Mouse (Mus musculus) Patski (cell line): ENCODE results near the gene Fam216a. TPM values are rescaled to one million over a fixed set of nuclear protein-coding genes. Genes with fewer than 3 reads are reported as not detected.

Experiments used
- ATAC-seq: fragments of 100-300 bp; one replicate; pipeline ENCODE4 v1.8.0; 2021
- CTCF ChIA-PET: fragments of 350-600 bp; sonication (Branson Sonifier 250); formaldehyde crosslinking; loops from one replicate; lab custom pipeline; 2022; ENCODE audit warnings: inconsistent platforms; lab: Charles Lee
- POLR2A ChIA-PET: fragments of 350-600 bp; sonication (Branson Sonifier 250); formaldehyde crosslinking; loops from one replicate; lab custom pipeline; 2022; ENCODE audit warnings: antibody characterized with exemption, inconsistent platforms; lab: Charles Lee
- DNase-seq: peaks from one replicate; pipeline ENCODE4 v3.0.0-alpha.2; 2011; ENCODE audit warnings: low read depth, low spot score
- H3K27me3 ChIP-seq: fragments of 371-371 bp; one replicate; pipeline ENCODE4 v1.5.1; 2021
- CTCF ChIP-seq: fragments of 100-300 bp; IDR thresholded peaks from one replicate; pipeline ENCODE4 v1.5.1; 2021
- in situ Hi-C: fragments of 300-500 bp; cut with MboI; formaldehyde crosslinking; loops from 3 replicates; pipeline ENCODE4 v1.11.1; 2018; ENCODE audit warnings: low pct_unique_long_range_greater_than_20kb, mixed read lengths
- polyA plus RNA-seq: library from polyadenylated mRNA; unstranded; gene quantifications from one replicate; pipeline ENCODE4 v1.2.3, GENCODE M21; 2021

Fam216a gene
- polyA plus RNA-seq, 1 experiment from 2014 or later = 130 TPM

DNA sequence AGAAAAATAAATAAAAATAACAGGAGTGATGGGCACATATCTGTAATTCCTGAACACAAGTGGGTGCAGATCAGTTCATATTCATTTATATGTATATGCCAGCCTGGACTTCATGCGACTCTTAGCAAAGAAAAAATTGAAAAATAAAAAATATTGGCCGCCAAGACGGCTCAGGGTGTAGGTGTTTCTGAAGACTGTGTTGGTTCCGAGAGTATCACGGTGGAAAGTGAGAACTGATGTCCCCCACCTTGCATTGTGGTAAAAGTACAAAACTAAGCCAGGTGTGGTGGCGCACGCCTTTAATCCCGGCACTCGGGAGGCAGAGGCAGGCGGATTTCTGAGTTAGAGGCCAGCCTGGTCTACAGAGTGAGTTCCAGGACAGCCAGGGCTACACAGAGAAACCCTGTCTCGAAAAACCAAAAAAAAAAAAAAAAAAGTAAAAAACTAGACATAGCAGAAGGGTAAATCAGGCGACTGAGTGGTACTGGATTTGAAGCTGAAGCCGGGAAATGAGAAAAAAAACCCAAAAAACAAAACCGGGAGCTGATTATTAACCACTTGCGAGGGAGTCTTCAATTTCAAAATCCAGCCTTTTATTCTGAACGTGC is 19.1 kb upstream of the Fam216a start:
- no peaks in the 10 kb centered on the region for H3K27me3 ChIP-seq
- ChIA-PET CTCF (interaction anchor here (0.6 to 2.2 kb wide), 8 partner anchors 9 to 260 kb away, joined by 3 to 15 read pairs (median 3); no protein-coding TSS in a partner anchor), POLR2A (interaction anchor here (0.6 kb wide), 5 partner anchors 111 to 945 kb away, joined by 3 read pairs; partner anchors contain the start of gene Atp2a2)
- ATAC-seq = no peak
- DNase-seq = no peak
- in situ Hi-C loops = no loop called here
- no peak for TF ChIP-seq CTCF

DNA sequence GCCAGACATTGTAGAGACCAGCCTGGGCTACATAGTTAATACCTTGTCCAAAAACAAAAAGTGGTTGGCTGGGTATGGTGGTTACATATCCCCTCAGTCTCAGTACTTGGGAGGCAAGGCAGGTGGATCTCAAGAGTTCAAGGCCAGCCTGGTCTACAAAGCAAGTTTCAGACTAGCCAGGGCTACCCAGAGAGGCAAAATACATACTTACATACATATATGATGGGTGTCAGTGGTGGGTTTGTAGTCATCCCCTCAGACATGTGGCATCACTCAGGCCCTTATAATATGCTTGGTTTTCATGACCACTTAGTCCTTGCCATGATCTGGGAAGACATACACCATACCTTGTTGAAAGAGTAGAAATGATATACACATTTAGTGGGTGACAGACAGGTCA is 18.5 kb upstream of the Fam216a start:
- no peaks in the 10 kb centered on the region for H3K27me3 ChIP-seq
- no peak for ATAC-seq
- ChIA-PET CTCF (interaction anchor here (0.9 to 1.4 kb wide), 4 partner anchors 9 to 47 kb away, joined by 3 to 7 read pairs (median 4); no protein-coding TSS in a partner anchor), POLR2A (no interaction called here)
- no peak for TF ChIP-seq CTCF
- in situ Hi-C loops = no loop called here
- no peak for DNase-seq

- ATAC-seq (no peak), DNase-seq (no peak)
- ChIA-PET POLR2A (no interaction called here), CTCF (interaction anchor here (0.9 to 1.4 kb wide), 5 partner anchors 8 to 122 kb away, joined by 3 to 7 read pairs (median 4); no protein-coding TSS in a partner anchor)
- in situ Hi-C loops = no loop called here
- H3K27me3 ChIP-seq = no peaks in the 10 kb centered on the region
- no peak for TF ChIP-seq CTCF
These were observed 17.8 kb upstream of the Fam216a start for GRCm38 (mm10) chr5:122390006-122390405.

DNA sequence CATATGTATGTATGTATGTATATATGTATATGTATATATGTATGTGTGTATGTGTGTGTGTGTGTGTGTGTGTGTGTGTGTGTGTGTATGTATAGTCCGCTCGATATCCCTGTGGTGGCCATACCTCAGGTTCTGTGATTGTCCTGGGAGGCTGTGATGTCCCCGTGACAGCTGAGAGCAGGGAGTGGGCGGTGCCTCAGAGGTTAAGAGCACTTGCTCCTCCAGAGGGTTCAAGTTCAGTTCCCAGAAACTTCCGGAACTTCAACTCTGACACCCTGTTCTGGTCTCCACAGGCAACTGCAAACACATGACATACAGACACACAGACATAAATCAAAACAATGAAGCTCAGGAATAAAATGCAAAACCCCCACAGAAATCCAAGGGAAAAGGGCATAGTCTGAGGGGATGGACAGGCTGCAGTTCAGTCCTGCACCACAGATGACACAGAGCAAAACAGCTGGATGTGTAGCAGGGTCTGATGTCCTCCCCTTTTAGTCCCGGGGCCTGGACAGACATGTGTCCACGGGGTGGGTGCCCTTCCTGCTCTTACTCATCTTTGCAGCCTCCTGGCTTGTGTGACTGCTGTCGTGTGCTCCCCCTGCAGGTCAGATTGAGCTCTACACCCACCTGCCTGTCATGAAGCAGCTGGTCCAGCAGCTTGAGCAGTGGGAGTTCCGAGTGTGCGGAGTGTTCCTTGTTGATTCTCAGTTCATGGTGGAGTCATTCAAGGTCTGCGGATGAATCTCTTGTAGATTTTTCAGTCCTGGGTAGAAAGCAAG is 7.4 kb upstream of the Fam216a start:
- no peaks in the 10 kb centered on the region for H3K27me3 ChIP-seq
- POLR2A ChIA-PET = interaction anchor here (1.0 kb wide), 1 partner anchor 63 kb away, joined by 3 read pairs; no protein-coding TSS in a partner anchor
- in situ Hi-C loops = no loop called here
- ATAC-seq (no peak), DNase-seq (no peak)
- CTCF ChIA-PET = interaction anchor here (0.9 to 2.2 kb wide), 16 partner anchors 9 to 127 kb away, joined by 3 to 15 read pairs (median 5); partner anchors contain the start of genes Arpc3 and Gpn3
- TF ChIP-seq CTCF = no peak

GRCm38 (mm10) chr5:122378171-122378570 is 6.0 kb upstream of the Fam216a start:
- TF ChIP-seq CTCF = no peak
- POLR2A ChIA-PET = no interaction called here
- in situ Hi-C loops = no loop called here
- no peak for ATAC-seq
- no peaks in the 10 kb centered on the region for H3K27me3 ChIP-seq
- no peak for DNase-seq
- CTCF ChIA-PET = interaction anchor here (0.8 to 1.5 kb wide), 4 partner anchors 11 to 14 kb away, joined by 3 to 4 read pairs (median 4); no protein-coding TSS in a partner anchor

GRCm38 (mm10) chr5:122377101-122377833 is 5.1 kb upstream of the Fam216a start:
- in situ Hi-C loops = no loop called here
- CTCF ChIA-PET = interaction anchor here (0.8 to 1.1 kb wide), 3 partner anchors 10 to 104 kb away, joined by 3 to 4 read pairs (median 3); no protein-coding TSS in a partner anchor
- H3K27me3 ChIP-seq = no peaks in the 10 kb centered on the region
- DNase-seq (no peak), ATAC-seq (no peak)
- POLR2A ChIA-PET = interaction anchor here (0.6 kb wide), 1 partner anchor 90 kb away, joined by 8 read pairs; no protein-coding TSS in a partner anchor
- no peak for TF ChIP-seq CTCF

DNA sequence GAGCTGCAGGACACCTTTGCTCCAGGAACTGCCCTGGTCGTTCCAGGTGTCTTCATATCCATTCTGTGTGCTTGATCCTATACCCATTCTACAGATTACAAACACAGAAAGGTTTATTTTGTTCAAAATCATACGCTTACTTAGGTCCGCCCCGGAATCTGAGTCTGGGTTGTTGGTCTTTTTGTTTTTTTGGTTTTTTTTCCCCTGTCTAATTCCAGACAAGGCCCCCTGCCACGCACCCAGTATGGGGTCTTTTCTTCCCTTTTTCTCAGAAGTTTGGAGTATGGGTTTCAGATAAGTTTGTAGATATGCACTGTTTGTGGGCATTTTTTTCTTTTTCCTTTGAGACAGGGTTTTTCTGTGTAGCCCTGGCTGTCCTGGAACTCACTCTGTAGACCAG is 714 bp upstream of the Fam216a start:
- CTCF ChIA-PET = no interaction called here
- H3K27me3 ChIP-seq = no peaks in the 10 kb centered on the region
- POLR2A ChIA-PET = interaction anchor here (0.6 to 1.7 kb wide), 2 partner anchors 19 to 489 kb away, joined by 3 to 4 read pairs; no protein-coding TSS in a partner anchor
- ATAC-seq = no peak
- no peak for TF ChIP-seq CTCF
- DNase-seq = no peak
- in situ Hi-C loops = no loop called here

DNA sequence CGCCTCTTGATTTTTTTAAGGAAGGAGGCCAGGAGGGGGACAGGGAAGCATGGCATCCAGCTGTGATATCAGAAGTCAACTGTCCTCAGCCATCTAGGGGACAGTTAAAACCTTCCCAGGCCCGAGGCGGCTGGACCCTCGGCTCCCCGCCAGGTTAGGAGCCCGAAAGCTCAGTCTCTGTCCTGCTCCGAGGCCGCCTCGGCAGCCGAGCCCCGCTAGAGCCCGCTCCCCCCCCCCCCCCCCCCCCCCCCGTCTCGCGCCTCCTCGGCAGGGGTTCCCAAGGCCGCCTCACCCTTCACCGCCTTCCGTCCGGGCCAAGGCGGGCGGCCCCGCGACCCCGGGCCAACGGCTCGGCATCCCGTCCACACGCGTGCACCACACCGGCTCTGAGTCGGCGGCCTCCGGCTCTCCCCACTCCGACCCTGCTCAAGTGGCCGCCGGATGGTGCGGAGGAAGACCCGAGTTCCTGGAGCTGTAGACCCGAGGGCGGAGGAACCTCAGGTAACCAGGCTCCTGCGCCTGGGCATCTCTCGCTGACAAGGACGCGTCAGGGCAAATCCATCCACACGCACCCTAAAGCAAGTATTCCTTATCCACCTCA is 473 bp downstream of the Fam216a start, which contains the start of gene Gpn3:
Gene Gpn3 (plus strand): TSS at position 286 of the 601 bp plus-strand sequence.
- ATAC-seq (peak; percentile 78), DNase-seq (no peak)

DNA sequence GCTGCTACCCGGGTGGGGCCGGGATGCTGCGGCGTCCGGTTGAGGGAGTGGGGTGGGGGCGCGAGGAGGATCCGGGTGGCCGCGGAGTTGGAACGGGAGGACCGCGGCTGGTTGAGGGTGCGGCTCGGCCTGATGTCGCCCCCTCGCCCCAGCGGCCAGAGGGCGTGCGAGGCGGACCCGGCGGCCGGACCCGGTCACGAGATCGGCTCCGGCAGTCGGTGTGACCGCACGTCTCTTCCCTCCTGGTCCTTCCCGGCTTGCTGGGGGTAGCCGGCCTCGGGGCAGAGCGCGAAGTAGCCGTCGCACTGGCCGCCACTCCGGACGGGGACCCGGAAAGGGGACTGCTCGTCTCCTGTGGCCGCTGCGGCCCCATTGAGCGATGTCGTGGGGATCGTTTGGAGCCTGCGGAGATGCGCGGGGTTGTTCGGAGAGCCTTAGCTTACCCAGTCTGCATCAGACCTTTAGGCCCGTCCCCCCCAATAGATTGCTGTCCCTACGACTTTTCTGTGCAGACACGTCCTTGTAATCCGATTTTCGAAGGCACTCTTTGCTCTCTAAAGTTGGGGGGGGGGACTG is 17.6 kb downstream of the Fam216a start:
- in situ Hi-C loops = no loop called here
- POLR2A ChIA-PET = interaction anchor here (0.7 kb wide), 2 partner anchors 9 to 22 kb away, joined by 3 to 4 read pairs; no protein-coding TSS in a partner anchor
- no peak for DNase-seq

More for the DNA sequence above, 473 bp downstream of the Fam216a start, which contains the start of gene Gpn3:
- ChIA-PET POLR2A (interaction anchor here (0.7 to 1.7 kb wide), 3 partner anchors 20 to 336 kb away, joined by 3 to 4 read pairs (median 3); partner anchors contain the start of gene P2rx4), CTCF (interaction anchor here (2.2 kb wide), 1 partner anchor 8 kb away, joined by 7 read pairs; no protein-coding TSS in a partner anchor)
- in situ Hi-C loops = no loop called here
- no peak for TF ChIP-seq CTCF
- H3K27me3 ChIP-seq = no peaks in the 10 kb centered on the region

More for the DNA sequence above, 17.6 kb downstream of the Fam216a start:
- peak; percentile 41 for TF ChIP-seq CTCF
- peak; percentile 44 for ATAC-seq
- no peaks in the 10 kb centered on the region for H3K27me3 ChIP-seq
- CTCF ChIA-PET = interaction anchor here (0.7 kb wide), 1 partner anchor 26 kb away, joined by 3 read pairs; no protein-coding TSS in a partner anchor
